Mouse (Mus musculus) erythroblast, embryonic 14.5 days (primary cell): Measurements from ENCODE around the gene Elf1.

Experiments used
- GATA1 ChIP-seq: IDR thresholded peaks from 2 replicates; pipeline ENCODE4 v1.6.1; 2012; ENCODE audit warnings: low read length, inconsistent platforms, mixed read lengths
- TAL1 ChIP-seq: IDR thresholded peaks from 3 replicates; pipeline ENCODE4 v1.6.1; 2012; ENCODE audit warnings: low read length, inconsistent platforms, mixed read lengths

DNA sequence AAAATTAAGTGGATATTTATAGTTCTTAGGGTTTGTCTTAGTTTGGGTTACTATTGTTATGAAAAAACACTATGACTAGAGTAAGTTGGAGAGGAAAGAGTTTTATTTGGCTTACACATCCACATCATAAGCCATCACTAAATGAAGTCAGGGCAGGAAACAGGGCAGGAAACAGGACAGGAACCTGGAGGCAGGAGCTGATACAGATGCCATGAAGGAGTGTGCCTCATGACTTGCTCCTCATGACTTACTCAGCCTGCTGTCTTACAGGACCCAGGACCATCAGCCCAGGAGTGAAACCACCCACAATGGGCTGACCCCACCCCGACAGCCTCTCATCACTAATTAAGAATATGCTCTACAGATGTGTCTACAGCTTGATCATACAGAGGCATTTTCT, 93.4 kb downstream of the Elf1 start:
- no peak for TF ChIP-seq TAL1
- no peak for TF ChIP-seq GATA1
